24 mouse cellular contexts compared by ENCODE assay signal in the genomic region with DNA sequence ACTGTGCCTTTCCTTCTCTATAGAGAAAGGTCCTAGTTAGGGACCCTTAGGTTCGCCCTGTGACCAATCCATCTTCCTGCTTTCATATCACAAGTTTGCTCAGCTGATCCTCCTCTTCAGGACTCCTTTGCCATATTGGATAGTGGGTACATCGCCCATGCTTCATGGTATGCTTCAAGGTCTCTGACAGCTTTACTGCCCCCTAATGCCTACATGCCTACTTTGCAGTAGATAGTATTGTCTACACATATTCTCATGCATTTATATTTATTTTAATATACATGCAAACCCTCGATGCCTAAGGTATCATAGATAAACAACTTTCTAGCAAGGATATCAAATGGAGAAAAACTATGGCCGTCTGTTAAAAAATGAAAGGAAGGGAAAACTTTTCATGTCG.
DNase-seq lines count a peak whose midpoint lies in the region; ATAC-seq and TF ChIP-seq lines count a peak whose summit lies in the region.
"Had no signal": no experiment of that assay in that cellular context is flagged by ENCODE, and none has a peak within 500 bp of the region (broad histone marks: within the 10 kb centered on the region; RNA-seq: fewer than 3 reads in every experiment).

No protein-coding gene starts in this region.

- no peak for ATAC-seq in liver, embryonic 14.5 days (ENCODE audit: insufficient read depth)
- ATAC-seq in midbrain, postnatal 0 days (ENCODE audit: low FRiP score) = no peak
- no peak for ATAC-seq in midbrain, embryonic 16.5 days
- ATAC-seq in kidney, embryonic 14.5 days (ENCODE audit: low FRiP score, low TSS enrichment) = no peak
- ATAC-seq: activated CD4-positive, CD25-positive, alpha-beta regulatory T cell, adult 4 months; forebrain, embryonic 16.5 days; inflammation-experienced regulatory T-cells, adult 6 months had no signal

- DNase-seq in gastrocnemius, adult 2 months = no peak
- no peak for DNase-seq in gastrocnemius, postnatal 36 days
- DNase-seq in liver, embryonic 14.5 days (ENCODE audit: low read depth in 3 of 3, low spot score in 3 of 3) = no peak
- no peak for DNase-seq in liver
- no peak for DNase-seq in midbrain, postnatal 0 days (ENCODE audit: low spot score)
- DNase-seq: adrenal gland, postnatal 10 days; cerebellum, adult 9-11 months; heart, adult 18-20 months; kidney, adult 9 months; kidney, postnatal 36 days; right cerebral cortex, postnatal 25 days had no signal

- no peak overlapping the region for H3K4me3 ChIP-seq in gastrocnemius, adult 2 months
- no peak overlapping the region for H3K4me3 ChIP-seq in liver, embryonic 14.5 days (ENCODE audit: insufficient read depth in 1 of 2, low read depth in 2 of 2, low read length in 2 of 2)
- no peak overlapping the region for H3K4me3 ChIP-seq in midbrain, postnatal 0 days (ENCODE audit: low read depth, low read length)
- H3K4me3 ChIP-seq in midbrain, embryonic 16.5 days (ENCODE audit: low read depth, low read length) = no peak overlapping the region
- H3K4me3 ChIP-seq in kidney, embryonic 14.5 days (ENCODE audit: low read length) = no peak overlapping the region
- H3K4me3 ChIP-seq: embryonic facial prominence, embryonic 12.5 days; erythroblast, embryonic 14.5 days; heart, embryonic 15.5 days; hindbrain, embryonic 12.5 days; limb, embryonic 12.5 days; liver, embryonic 15.5 days; midbrain, embryonic 12.5 days had no signal

- H3K27ac ChIP-seq in gastrocnemius, adult 2 months = no peak overlapping the region
- H3K27ac ChIP-seq in liver, embryonic 14.5 days = no peak overlapping the region
- H3K27ac ChIP-seq in midbrain, postnatal 0 days (ENCODE audit: low read depth, low read length) = no peak overlapping the region
- no peak overlapping the region for H3K27ac ChIP-seq in midbrain, embryonic 16.5 days (ENCODE audit: low read length)
- H3K27ac ChIP-seq in kidney, embryonic 14.5 days (ENCODE audit: low read depth, low read length) = no peak overlapping the region
- H3K27ac ChIP-seq: embryonic facial prominence, embryonic 12.5 days; heart, embryonic 15.5 days; hindbrain, embryonic 12.5 days; limb, embryonic 12.5 days; liver, embryonic 15.5 days; macrophage; midbrain, embryonic 12.5 days had no signal

- H3K9ac ChIP-seq in liver, embryonic 14.5 days (replicated peaks) = no peak overlapping the region
- no peak overlapping the region for H3K9ac ChIP-seq in midbrain, postnatal 0 days (replicated peaks; ENCODE audit: low read length, poor library complexity, severe bottlenecking)
- no peak overlapping the region for H3K9ac ChIP-seq in midbrain, embryonic 16.5 days (ENCODE audit: low read depth, low read length)
- no peak overlapping the region for H3K9ac ChIP-seq in kidney, embryonic 14.5 days (ENCODE audit: low read depth, low read length)
- H3K9ac ChIP-seq: embryonic facial prominence, embryonic 12.5 days; heart, embryonic 15.5 days; hindbrain, embryonic 12.5 days; limb, embryonic 12.5 days; liver, embryonic 15.5 days; midbrain, embryonic 12.5 days had no signal

- intact Hi-C loops in gastrocnemius, adult 2 months (cut with DNase I) = no loop called here
- intact Hi-C loops in gastrocnemius, postnatal 36 days (cut with DNase I) = loop anchor here (10.0 kb wide), 1 partner anchor 188 kb away; the partner anchor contains the start of gene Ppp3ca

- H3K36me3 ChIP-seq in liver, embryonic 14.5 days (replicated peaks; ENCODE audit: control insufficient read depth, insufficient read depth, low read depth) = no peaks in the 10 kb centered on the region
- no peaks in the 10 kb centered on the region for H3K36me3 ChIP-seq in midbrain, postnatal 0 days (ENCODE audit: insufficient read depth, low read length)
- no peaks in the 10 kb centered on the region for H3K36me3 ChIP-seq in midbrain, embryonic 16.5 days (ENCODE audit: control insufficient read depth, insufficient read depth, low read length)
- no peaks in the 10 kb centered on the region for H3K36me3 ChIP-seq in kidney, embryonic 14.5 days (ENCODE audit: control insufficient read depth, insufficient read depth, low read length)
- H3K36me3 ChIP-seq: embryonic facial prominence, embryonic 12.5 days; heart, embryonic 15.5 days; hindbrain, embryonic 12.5 days; limb, embryonic 12.5 days; liver, embryonic 15.5 days; midbrain, embryonic 12.5 days had no signal

- H3K4me1 ChIP-seq in liver, embryonic 14.5 days (replicated peaks; ENCODE audit: control insufficient read depth in 2 of 2, insufficient read depth in 2 of 2, low read length in 1 of 2) = no peaks in the 10 kb centered on the region
- H3K4me1 ChIP-seq in midbrain, postnatal 0 days (ENCODE audit: insufficient read depth, low read length) = no peaks in the 10 kb centered on the region
- no peaks in the 10 kb centered on the region; the same call in 1 of the 2 replicates for H3K4me1 ChIP-seq in midbrain, embryonic 16.5 days (ENCODE audit: control insufficient read depth, insufficient read depth, low read length)
- H3K4me1 ChIP-seq in kidney, embryonic 14.5 days (ENCODE audit: control insufficient read depth, insufficient read depth, low read length) = no peaks in the 10 kb centered on the region
- H3K4me1 ChIP-seq: hindbrain, embryonic 12.5 days; liver, embryonic 15.5 days; midbrain, embryonic 12.5 days had no signal

- peak; percentile 12; the same call in 1 of the 2 replicates for TF ChIP-seq CTCF in gastrocnemius, adult 2 months (IDR thresholded peaks at IDR 0.05)
- TF ChIP-seq CTCF in liver, embryonic 14.5 days (IDR thresholded peaks at IDR 0.05; ENCODE audit: low read depth) = 0 out of 2 replicates have a peak, but pooled peaks have one; percentile 2
- TF ChIP-seq CTCF in midbrain, postnatal 0 days (IDR thresholded peaks at IDR 0.05) = peak; percentile 8; the same call in 1 of the 2 replicates

- no peaks in the 10 kb centered on the region for H3K9me3 ChIP-seq in liver, embryonic 14.5 days (ENCODE audit: control insufficient read depth, low read length)
- no peaks in the 10 kb centered on the region for H3K9me3 ChIP-seq in midbrain, postnatal 0 days (ENCODE audit: low read length)
- H3K9me3 ChIP-seq in midbrain, embryonic 16.5 days (replicated peaks; ENCODE audit: control insufficient read depth, low read length, poor library complexity, severe bottlenecking) = no peaks in the 10 kb centered on the region
- no peaks in the 10 kb centered on the region for H3K9me3 ChIP-seq in kidney, embryonic 14.5 days (ENCODE audit: control insufficient read depth, low read length)
- H3K9me3 ChIP-seq: embryonic facial prominence, embryonic 12.5 days; heart, embryonic 15.5 days; hindbrain, embryonic 12.5 days; limb, embryonic 12.5 days; liver, embryonic 15.5 days; midbrain, embryonic 12.5 days had no signal

- H3K27me3 ChIP-seq in liver, embryonic 14.5 days (ENCODE audit: control insufficient read depth, insufficient read depth, low read length) = no peaks in the 10 kb centered on the region
- no peaks in the 10 kb centered on the region for H3K27me3 ChIP-seq in midbrain, postnatal 0 days (ENCODE audit: insufficient read depth, low read length)
- no peaks in the 10 kb centered on the region for H3K27me3 ChIP-seq in midbrain, embryonic 16.5 days (ENCODE audit: control insufficient read depth, insufficient read depth, low read depth, low read length)
- no peaks in the 10 kb centered on the region for H3K27me3 ChIP-seq in kidney, embryonic 14.5 days (ENCODE audit: control insufficient read depth, insufficient read depth, low read length)
- H3K27me3 ChIP-seq: embryonic facial prominence, embryonic 12.5 days; heart, embryonic 15.5 days; hindbrain, embryonic 12.5 days; limb, embryonic 12.5 days; liver, embryonic 15.5 days; midbrain, embryonic 12.5 days had no signal

- 64% methylated on average over 5 of the region's 5 CpGs for WGBS in liver, embryonic 14.5 days (ENCODE audit: insufficient replicate concordance)
- WGBS in midbrain, postnatal 0 days = 93% methylated on average over 5 of the region's 5 CpGs
- WGBS in midbrain, embryonic 16.5 days = 97% methylated on average over 5 of the region's 5 CpGs
- 91% methylated on average over 5 of the region's 5 CpGs for WGBS in kidney, embryonic 14.5 days

- H3K4me2 ChIP-seq in liver, embryonic 14.5 days (ENCODE audit: low read depth) = no peak overlapping the region
- H3K4me2 ChIP-seq in midbrain, postnatal 0 days (ENCODE audit: low read depth, low read length, poor library complexity, severe bottlenecking) = no peak overlapping the region
- no peak overlapping the region for H3K4me2 ChIP-seq in midbrain, embryonic 16.5 days (ENCODE audit: low read length)
- no peak overlapping the region for H3K4me2 ChIP-seq in kidney, embryonic 14.5 days (replicated peaks; ENCODE audit: low read depth, low read length)
- H3K4me2 ChIP-seq: embryonic facial prominence, embryonic 12.5 days; heart, embryonic 15.5 days; hindbrain, embryonic 12.5 days; limb, embryonic 12.5 days; liver, embryonic 15.5 days; midbrain, embryonic 12.5 days had no signal

- no peak for TF ChIP-seq EP300 in liver, embryonic 14.5 days (IDR thresholded peaks at IDR 0.05; ENCODE audit: low read depth)
